Mouse (Mus musculus) cerebellum, adult 2 months (tissue): ENCODE data around the gene Srgap2. TPM values are rescaled to one million over a fixed set of nuclear protein-coding genes. Genes with fewer than 3 reads are reported as not detected.
A peak's percentile ranks its signal among the peaks of the same experiment; 100 is the strongest.

Source experiments
- DNase-seq, 2 experiments: peaks; one replicate each; pipeline ENCODE4 v3.0.0; 2021
- H3K27ac ChIP-seq: fragments of 200-500 bp; 2 replicates; pipeline ENCODE4 v1.5.1; 2012; ENCODE audit warnings: low read length, control low read depth, inconsistent platforms; ENCODE audit not compliant: insufficient read depth
- H3K27me3 ChIP-seq: fragments of 200-500 bp; 2 replicates; pipeline ENCODE4 v1.6.1; 2012; ENCODE audit warnings: inconsistent platforms, mild to moderate bottlenecking, low read length, moderate library complexity; ENCODE audit not compliant: control insufficient read depth, insufficient read depth
- H3K4me1 ChIP-seq: fragments of 200-500 bp; 2 replicates; pipeline ENCODE4 v1.6.1; 2011; ENCODE audit warnings: low read length; ENCODE audit not compliant: control insufficient read depth, insufficient read depth
- H3K4me3 ChIP-seq: fragments of 200-500 bp; replicated peaks from 2 replicates; pipeline ENCODE3; 2011; ENCODE audit warnings: mild to moderate bottlenecking, low read depth, low read length, control low read depth; ENCODE audit not compliant: insufficient read depth
- CTCF ChIP-seq: fragments of 200-500 bp; IDR thresholded peaks from 2 replicates; pipeline ENCODE4 v1.5.1; 2011; ENCODE audit warnings: low read depth, mild to moderate bottlenecking, control low read depth, low read length, moderate library complexity, borderline replicate concordance; ENCODE audit not compliant: insufficient read depth
- POLR2A ChIP-seq: fragments of 200-500 bp; IDR thresholded peaks from 2 replicates; pipeline ENCODE4 v1.6.1; 2011; ENCODE audit warnings: low read length, control low read depth, borderline replicate concordance; ENCODE audit not compliant: insufficient read depth
- WGBS: fragments of 180-500 bp; shearing (Covaris S2); methylation state at CpG from one replicate; pipeline ENCODE4 v1.1.7; 2018; 5-methylcytosine and 5-hydroxymethylcytosine counted together
- polyA plus RNA-seq: library from polyadenylated mRNA; depleted of rRNA; stranded (reverse); fragments of >200 nt; gene quantifications from 2 replicates; pipeline ENCODE4 v1.2.3, GENCODE M21; 2012

Gene Srgap2
- polyA plus RNA-seq, 1 experiment: 83.1 TPM

- H3K27me3 ChIP-seq: no peaks in the 10 kb centered on the region
- peaks cover 13% of the 10 kb centered on the region; the same call in 1 of the 2 replicates for H3K4me1 ChIP-seq
- DNase-seq: no peak
- TF ChIP-seq POLR2A: no peak
- no peak for TF ChIP-seq CTCF
- no peak overlapping the region for H3K4me3 ChIP-seq
- WGBS: 38% methylated on average over 3 of the region's 3 CpGs
- no peak overlapping the region for H3K27ac ChIP-seq
Observed at GRCm38 (mm10) chr1:131541431-131541830, 14.3 kb upstream of the Srgap2 start.

GRCm38 (mm10) chr1:131540795-131541194 lies 13.6 kb upstream of the Srgap2 start:
- Histone ChIP-seq H3K4me3 (no peak overlapping the region), H3K27me3 (no peaks in the 10 kb centered on the region), H3K27ac (no peak overlapping the region), H3K4me1 (peaks cover 13% of the 10 kb centered on the region; the same call in 1 of the 2 replicates)
- no peak for DNase-seq
- TF ChIP-seq POLR2A (no peak), CTCF (no peak)
- 61% methylated on average over 5 of the region's 5 CpGs for WGBS

GRCm38 (mm10) chr1:131539771-131540170 lies 12.6 kb upstream of the Srgap2 start:
- no peak overlapping the region for H3K4me3 ChIP-seq
- no peak for TF ChIP-seq POLR2A
- no peak for TF ChIP-seq CTCF
- H3K4me1 ChIP-seq: peaks cover 7% of the 10 kb centered on the region; the same call in 1 of the 2 replicates
- no peak for DNase-seq
- no peak overlapping the region for H3K27ac ChIP-seq
- WGBS: 93% methylated on average over 4 of the region's 4 CpGs
- H3K27me3 ChIP-seq: no peaks in the 10 kb centered on the region

GRCm38 (mm10) chr1:131528561-131529166 lies 1.5 kb upstream of the Srgap2 start:
- Histone ChIP-seq H3K4me1 (no peaks in the 10 kb centered on the region; the same call in 1 of the 2 replicates), H3K27ac (no peak overlapping the region), H3K4me3 (peak overlapping the region; percentile 71), H3K27me3 (no peaks in the 10 kb centered on the region)
- 5% methylated on average over 9 of the region's 9 CpGs for WGBS
- DNase-seq: no peak
- TF ChIP-seq POLR2A (no peak), CTCF (no peak)

- no peak overlapping the region for H3K27ac ChIP-seq
Observed at GRCm38 (mm10) chr1:131528081-131528507, 942 bp upstream of the Srgap2 start.

GRCm38 (mm10) chr1:131526371-131527270 lies 531 bp downstream of the Srgap2 start:
- peak in 1 of 2 experiments; percentile 81 for DNase-seq
- WGBS: under 1% methylated on average over 81 of the region's 81 CpGs
- no peaks in the 10 kb centered on the region; the same call in 1 of the 2 replicates for H3K4me1 ChIP-seq
- H3K27me3 ChIP-seq: no peaks in the 10 kb centered on the region
- H3K27ac ChIP-seq: peak overlapping the region; percentile 86
- peak; percentile 30; the same call in 1 of the 2 replicates for TF ChIP-seq POLR2A
- no peak for TF ChIP-seq CTCF
- H3K4me3 ChIP-seq: peak overlapping the region; percentile 74

More at GRCm38 (mm10) chr1:131528081-131528507, 942 bp upstream of the Srgap2 start:
- peak overlapping the region; percentile 71 for H3K4me3 ChIP-seq
- TF ChIP-seq CTCF (no peak), POLR2A (no peak)
- 1% methylated on average over 34 of the region's 34 CpGs for WGBS
- no peaks in the 10 kb centered on the region; the same call in 1 of the 2 replicates for H3K4me1 ChIP-seq
- no peaks in the 10 kb centered on the region for H3K27me3 ChIP-seq
- peak; percentile 62 to 67 for DNase-seq

GRCm38 (mm10) chr1:131525586-131526271 lies 1.4 kb downstream of the Srgap2 start:
- WGBS: under 1% methylated on average over 41 of the region's 41 CpGs

More at GRCm38 (mm10) chr1:131525586-131526271, 1.4 kb downstream of the Srgap2 start:
- DNase-seq: peak; percentile 60 to 72
- H3K4me3 ChIP-seq: peak overlapping the region; percentile 74
- H3K27ac ChIP-seq: peak overlapping the region; percentile 86
- H3K4me1 ChIP-seq: no peaks in the 10 kb centered on the region; the same call in 1 of the 2 replicates
- H3K27me3 ChIP-seq: no peaks in the 10 kb centered on the region
- TF ChIP-seq CTCF (no peak), POLR2A (peak; percentile 20; the same call in 1 of the 2 replicates)
